Mouse (Mus musculus) brain, embryonic 18.5 days (tissue): Measurements from ENCODE around the gene Aatk.

Experiments used
- DNase-seq: peaks from one replicate; pipeline ENCODE4 v3.0.0-alpha.2; 2012; ENCODE audit warnings: low read depth, low spot score

The Aatk gene

DNA sequence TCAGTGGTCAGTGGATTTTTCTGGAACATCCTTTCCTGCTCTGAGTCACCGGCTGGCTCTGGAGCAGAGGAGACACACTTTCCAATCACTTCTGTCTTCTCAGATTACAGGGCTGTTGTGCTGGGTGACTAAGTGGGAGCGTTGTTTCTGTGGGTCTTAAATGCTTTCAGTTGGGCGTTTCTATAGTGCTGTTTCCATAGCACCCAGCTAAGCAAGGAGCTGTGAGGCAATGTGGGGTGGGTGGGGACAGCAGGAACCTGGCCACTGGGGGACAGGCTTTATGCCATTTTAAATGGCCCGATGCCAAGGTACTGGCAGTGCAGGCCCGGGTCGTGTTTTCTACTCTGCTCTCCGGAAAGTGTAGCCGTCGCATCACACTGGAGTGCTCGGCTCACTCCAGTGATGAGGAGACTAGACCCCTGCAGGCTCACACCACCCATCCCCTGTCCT, 57.8 kb downstream of the Aatk start:
- DNase-seq: no peak

DNA sequence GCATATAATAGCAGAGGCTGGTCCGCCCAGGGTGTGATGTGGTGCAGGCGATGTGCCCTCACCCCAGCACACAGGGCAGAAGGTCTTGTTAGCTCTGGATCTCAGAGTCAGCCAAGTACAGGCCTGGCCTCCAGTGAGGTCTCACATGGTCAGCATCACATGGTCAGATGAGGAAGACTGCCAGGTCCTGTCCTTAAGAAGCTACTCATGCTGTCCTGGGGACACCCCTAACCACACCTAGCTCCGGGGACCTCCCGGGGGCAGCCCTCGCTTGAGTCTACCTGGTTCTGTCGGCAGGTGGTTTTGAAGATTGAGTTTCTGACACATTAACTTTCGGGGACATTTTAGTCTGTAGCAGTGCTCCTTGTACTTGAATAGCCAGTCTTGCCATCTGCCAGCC, 58.6 kb downstream of the Aatk start:
- DNase-seq: no peak

DNA sequence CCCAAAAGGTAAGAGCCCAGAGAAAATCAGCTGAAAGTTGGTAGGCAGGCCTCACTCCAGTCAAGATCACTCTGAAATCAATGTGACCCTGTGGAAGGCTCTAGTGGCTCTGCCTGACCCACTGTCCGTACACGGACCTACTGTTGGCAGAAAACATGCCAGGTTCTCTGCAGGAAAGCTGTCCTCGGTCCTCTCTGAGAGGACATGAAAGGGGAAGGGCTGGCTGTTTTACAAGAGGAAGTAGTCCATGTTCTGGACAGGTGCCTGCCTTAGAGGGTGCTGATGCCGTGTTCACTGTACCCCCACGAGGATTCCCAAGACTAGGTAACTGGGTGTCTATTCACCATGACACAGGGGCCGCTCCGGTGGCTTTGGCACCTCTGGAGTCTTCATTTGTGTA, 59.1 kb downstream of the Aatk start:
- DNase-seq: no peak

DNA sequence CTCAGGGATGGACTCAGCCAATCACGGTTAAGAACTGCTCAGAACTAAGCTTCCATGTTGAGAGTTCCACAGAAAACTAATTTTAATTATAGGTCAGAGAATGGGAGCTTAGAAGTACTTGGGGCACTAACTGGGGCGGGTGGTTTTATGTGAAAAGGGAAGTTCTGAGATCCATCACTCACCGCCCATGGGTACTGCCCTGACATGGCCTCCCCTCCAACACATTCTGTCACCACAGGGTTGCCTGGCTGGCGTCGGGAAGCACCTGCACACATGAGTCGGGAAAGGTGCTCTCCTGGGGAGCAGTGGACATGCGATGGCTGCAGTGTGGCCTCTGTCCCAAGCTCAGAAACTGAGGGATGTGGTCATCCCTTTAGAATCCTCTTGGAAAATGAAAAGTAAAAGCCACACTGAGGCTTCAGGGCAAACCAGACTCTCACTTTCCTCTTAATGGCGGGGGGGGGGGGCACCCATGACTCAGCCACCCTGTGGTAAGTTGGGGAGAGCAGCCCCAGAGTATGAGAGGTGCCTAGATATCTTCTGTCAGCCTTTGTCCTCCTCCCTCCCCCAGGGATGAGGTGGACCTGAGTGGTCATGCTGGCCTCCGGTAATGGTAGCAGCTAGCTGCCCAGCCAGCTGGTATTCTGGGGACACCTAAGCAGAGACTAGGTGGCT, 60.1 kb downstream of the Aatk start:
- no peak for DNase-seq

DNA sequence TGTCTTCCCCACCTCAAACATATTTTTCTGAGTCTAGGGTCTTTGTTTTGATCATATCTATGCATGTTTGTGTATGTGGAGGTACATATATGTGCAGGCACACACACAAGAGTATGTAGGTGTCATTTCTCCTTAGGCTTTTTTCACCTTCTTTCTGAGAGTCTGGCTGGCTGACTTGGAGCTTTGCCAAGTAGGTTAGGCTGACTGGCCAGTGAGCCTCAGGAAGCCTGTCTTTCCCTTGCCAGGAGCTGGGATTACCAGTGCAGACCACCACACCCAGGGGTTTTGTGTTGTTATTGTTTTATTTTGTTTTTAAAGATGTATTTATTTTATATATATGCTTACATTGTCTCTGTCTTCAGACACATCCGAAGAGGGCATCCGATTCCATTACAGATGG, 63.8 kb downstream of the Aatk start:
- no peak for DNase-seq

DNA sequence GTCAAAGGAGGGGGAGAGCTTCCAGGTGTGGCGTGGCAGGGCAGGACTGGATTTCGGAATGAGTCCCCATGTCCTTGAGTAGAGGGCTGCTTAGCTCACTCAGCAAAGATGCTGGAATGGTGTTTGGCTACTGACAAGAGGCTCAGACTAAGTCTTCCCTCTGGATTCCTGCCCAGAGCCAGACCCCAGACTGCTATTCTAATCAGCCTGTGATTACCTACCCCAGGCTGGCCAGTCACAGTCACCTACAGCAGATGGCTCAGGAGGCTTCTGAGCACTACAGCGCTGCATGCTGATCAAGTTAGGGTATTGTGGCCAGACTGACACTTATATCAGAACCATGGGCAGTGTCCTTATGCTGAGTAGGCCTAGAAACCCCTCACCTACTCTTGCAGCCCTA, 64.7 kb downstream of the Aatk start:
- no peak for DNase-seq

DNA sequence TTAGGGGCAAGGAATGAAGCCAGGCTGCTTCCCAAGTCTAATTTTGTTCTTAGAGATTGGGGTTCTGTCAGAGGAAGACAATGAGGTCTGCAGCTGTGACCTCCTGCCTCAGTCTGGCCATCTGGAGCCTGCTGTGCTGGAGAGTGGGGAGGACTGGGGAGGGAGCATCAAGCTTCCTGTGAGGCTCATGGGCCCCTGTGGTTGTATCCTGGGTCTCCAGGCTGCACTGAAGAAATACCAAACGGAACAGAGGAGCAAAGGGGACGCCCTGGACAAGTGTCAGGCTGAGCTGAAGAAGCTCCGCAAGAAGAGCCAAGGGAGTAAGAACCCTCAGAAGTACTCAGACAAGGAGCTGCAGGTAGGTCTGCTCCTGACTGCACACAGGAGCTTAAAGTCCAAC, 65.2 kb downstream of the Aatk start:
- DNase-seq: no peak

DNA sequence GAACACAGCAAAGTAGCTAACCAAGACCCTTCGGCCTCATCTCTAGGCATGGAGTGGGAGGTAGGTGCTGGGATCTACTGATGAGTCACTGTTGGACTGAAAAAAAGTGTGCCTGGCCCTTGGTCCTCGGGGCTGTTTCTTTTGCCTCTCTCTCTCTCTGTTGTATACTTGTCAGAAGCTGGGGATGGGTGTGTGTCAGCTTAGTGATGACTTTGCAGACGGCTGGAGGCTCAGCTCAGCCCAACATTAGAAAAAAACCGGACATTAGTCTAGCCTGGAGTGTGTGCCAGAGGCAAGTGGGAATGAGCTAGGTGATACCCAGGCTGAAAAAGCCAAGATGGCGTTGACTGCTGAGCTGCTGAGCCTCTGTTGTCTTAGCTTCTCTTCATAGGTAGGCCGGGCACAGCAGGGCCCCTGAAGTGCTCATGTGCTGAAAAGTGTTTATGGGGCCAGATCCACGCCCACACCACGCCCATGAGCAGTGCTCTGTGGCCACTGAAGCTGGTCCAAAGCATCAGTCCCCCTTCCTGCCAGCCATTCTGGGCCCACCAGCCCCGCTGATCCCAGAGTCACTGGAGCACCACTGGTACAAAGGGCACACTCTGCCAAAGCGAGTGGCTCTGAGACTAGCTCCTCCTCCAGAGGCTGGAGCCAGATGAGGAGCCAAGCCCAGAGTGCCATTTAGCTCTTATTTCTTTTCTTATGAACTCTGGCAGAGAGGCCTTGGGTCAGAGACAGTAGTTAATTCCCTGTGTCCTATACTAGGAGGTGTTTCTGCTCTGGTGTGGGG, 67.2 kb downstream of the Aatk start:
- no peak for DNase-seq

DNA sequence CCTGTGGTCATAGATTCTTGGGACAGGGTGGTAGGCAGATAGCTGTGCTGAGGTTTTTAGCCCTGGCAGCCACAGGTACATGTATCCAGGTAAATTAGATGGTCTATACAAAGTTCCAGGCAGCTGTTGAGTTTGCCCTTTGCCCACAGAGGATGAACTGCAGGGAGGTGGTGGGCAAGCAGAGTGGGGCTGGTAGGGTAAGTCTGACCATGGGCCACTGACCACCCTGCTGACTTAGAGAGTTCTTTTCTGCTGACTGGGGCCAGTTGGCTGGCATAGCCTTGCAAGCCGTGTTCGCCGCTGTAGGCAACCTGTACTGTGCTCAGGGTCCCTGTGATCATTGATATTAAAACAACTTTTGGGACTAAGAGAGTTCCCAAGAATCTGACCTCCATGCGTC, 68.3 kb downstream of the Aatk start:
- DNase-seq: no peak

DNA sequence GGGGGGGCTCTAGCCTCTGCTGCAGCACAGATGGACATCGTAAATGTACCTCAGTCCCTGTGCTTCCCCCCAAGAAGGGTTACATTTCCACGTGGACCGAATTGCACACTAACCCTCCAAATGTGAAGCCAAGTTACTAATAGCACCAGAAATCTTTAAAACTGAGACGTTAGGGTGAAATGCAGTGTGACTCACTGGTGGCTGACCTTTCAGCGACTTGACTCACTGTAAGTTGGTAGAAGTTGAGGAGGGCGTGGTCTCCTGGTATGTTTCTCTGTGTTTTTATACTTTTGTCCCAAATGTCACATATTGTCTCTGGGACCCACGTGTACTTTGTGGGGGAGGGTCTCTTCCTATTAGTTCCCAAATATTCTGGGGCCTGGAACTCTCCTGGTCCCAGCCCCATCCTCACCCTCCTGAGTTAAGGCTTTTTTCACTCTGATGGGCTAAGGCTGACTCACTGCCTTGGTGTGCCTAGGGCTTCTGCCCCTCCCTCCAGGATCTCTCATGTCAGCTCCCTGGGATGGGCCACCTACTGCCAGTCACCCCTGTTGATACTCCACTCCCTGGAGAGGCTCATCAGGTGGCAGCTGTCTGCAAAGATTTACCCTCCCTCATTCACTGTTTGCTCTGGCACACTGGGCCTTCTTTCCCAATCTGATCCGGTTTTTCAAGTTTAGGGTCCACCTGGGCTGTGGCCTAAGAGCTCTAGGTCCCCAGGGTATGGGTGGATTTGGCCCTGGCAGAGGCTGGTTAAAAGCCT, 71.0 kb downstream of the Aatk start:
- no peak for DNase-seq

DNA sequence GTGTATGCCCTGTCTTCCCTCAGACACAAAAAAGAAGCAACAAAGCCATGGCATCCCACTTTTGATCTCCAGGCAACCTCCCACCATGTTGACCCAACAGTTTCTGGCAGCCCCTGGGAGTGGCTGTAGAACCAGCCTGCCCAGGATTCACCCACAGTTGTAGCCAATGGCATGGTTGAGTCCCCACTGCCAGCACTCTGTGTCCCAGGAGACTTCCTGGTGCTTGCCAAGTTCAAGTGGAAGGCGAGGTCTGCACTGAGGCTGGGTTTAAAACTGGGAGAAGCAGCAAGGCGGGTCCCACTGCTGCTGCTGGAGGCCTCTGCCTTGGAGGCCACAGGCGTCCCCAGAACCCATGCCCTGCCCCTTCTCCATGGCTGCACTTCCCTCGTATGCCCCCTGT, 73.2 kb downstream of the Aatk start:
- DNase-seq: no peak

DNA sequence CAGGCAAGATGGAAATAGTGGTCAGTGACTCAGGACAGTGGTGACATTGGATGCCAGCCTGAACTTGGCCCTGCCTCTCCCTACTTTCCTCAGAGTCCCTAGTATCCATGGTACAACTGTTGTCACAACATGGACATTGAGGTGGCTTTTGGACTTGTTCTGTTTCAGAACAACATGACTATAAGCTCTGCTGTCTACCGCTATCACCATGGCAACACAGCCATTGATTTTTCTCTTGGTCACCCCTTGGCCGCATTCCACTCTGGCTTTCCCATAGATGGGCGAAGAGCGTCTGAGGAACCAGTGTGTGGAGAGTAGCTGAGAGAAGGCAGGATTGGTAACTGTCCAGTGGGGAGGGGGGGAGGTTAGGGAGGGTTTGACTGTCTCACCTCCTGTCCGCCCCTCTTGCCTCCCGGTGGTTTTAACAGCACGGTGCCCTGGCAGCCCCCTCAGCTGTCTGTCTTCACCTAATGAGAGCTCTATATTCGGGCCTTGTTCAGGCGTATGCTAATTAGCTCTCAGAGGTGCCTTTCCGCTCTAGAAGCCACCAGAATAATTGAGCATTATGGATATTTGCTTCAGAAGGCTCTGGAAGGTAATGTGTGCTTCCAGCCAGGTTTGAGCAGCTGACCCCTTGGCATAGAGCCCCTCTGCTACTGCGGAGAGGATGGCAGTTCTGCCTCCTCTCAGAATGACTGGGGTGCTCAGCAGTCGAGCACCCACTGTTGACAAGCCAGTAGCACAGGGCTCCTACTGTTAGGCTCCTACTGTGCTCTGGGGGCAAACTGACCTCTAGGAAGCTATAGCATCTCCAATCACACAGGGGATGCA, 76.7 kb downstream of the Aatk start:
- no peak for DNase-seq

DNA sequence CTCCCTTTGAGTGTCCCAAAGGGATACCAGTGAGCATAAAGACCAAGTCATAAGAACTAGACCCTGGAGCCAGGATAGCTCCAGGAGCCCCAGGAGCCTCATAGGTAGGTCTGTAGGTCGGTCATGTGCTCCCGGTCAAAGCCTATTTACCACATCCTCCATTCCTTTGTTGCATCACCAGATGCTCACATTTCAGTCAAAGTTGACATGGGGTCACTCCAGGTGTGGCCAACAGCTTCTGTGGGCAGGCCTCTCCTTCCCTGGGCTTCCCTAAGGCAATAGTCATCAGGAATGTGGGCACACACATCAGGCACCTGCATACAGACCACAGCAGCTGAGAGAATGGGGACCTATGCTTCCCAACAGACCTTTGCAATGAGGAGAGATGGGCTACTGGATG, 79.1 kb downstream of the Aatk start:
- no peak for DNase-seq

DNA sequence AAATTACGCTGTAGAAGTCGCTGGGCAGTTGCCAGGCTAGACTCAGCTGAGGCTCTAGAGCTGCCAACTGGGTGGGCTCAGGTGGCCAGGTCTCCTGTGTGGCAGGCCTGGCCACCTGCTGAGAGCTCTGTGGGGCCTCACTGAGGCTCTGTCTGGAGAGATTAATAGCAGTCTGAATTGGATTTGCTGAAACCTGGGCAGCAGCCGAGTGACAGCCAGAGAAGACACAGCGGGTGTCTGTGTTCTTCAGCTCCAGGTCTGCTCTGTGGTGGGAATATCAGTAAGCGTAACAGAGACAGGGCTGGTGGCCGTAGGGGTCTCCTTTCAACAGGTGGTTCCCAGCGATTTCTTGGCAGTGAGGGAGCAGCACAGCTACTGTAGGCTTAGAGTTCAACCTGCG, 79.6 kb downstream of the Aatk start:
- DNase-seq: no peak

DNA sequence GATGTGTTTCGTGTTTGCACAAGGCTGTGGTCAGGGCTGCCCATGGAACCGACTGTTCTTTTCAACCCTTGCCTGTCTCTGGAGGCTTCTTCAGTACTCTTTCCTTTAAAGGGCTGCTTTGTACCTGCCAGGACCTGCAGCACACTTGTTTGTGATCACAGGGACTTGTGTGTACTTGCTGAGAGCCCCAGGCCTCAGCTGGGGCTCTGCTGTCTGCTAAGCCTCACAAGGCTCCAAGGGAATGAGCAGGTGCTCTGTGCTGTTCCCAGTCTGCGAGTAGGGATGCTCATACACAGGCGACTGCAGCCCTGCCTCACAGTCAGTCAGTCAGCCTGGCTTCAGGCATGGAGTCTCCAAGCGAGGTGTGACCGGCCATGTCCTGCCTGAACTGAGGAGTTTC, 80.7 kb downstream of the Aatk start:
- no peak for DNase-seq

DNA sequence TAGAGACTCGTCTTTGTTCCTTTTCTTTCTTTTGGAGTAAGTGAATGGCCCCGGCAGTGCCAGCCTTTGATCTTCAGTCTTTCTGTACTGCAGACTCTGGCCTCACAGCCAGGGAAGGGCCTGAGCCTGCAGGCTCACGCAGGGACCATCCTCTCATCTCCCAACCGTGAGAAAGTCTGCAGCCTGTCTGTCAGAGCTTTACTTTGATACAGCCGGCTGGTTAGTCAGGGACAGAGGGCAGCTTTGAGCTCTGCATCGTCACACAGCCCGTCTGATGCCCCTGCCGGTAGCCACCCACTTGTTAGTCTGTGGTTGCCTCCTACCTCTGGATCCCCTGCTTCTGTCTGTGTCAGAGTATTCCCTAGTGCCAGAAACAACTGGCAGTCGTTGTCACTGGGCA, 81.9 kb downstream of the Aatk start:
- DNase-seq: no peak

DNA sequence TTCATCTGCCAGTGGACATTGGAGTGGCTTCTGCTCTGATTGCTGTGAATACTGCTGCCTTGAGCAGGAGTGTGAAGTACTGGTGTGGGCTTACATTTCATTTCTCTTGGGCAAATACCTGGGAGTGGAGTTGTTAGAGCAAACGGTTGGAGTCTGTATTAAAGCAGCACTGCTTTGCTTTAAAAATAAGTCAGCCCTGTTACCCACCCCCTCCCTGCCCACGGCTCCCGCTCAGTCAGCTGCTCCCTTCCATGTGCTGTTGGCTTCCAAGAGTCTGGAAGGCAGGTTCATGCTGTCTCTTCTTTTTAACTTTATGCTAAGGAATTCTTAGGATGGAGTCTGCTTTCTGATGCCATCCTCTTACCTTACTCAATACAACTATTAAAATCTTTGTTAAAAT, 85.5 kb downstream of the Aatk start:
- no peak for DNase-seq

DNA sequence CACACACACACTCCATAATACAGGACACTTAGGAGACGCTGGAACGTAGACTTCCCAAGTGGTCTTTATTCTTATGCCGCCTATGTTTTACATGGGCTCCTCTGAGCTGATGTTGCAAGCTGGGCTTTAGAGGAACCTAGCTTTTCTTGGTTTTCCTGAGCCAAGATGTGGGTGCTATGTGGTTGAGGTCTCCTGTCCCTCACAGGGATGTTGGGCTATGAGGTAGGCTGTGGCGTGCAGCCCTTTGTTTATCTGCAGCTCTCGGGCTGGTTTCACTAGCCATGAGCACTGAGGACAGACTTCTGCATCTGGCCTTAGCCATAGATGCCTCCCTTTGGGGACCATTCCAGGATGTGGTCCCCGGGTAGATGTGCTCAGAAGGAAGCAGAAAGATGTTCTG, 86.3 kb downstream of the Aatk start:
- DNase-seq: no peak

DNA sequence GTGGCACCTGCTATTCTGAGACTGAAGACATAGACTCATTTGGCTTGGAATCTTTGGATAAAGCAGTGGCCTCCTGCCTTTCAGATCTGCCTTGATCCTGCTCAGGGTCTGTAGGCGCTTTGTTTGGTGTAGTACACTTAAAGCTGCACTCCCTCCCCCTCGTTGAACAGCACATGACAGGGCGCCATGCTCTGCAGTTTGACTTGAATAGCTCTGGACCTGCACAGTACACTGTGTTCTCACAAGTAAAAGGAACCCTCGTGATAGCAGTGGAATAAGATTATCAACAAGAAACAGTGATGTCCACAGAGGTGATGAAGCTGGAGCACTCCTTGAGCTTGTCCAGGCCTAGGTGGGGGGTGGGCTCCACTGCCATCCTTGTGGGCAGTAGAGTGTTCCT, 87.3 kb downstream of the Aatk start:
- DNase-seq: no peak

DNA sequence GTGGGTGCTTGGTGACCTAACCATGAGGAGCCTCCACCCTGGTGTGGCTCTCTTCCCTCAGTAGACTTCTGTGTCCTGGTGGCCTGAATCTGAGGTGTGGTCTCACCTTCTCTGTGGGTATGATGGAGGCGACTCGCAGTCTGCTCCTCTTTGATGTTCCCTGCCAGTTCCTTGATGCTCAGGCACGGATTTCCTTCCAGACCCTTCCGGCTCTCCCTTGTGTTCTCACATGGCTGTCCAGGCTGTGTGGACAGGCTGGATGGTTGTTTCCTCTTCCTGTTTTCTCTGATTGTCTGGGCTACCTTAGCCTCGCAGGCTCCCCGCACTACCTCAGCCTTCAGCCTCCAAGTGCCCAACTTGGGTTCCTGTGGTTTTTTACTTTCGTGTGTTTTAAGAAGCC, 88.1 kb downstream of the Aatk start:
- no peak for DNase-seq
